Mouse (Mus musculus): ENCODE data around the gene Zbed6. TPM values are rescaled to one million over a fixed set of nuclear protein-coding genes. Genes with fewer than 3 reads are reported as not detected.
"Not testable (repeated sequence)": the region's sequence is repeated elsewhere in the genome, so short reads cannot be mapped to it uniquely, and the experiment has no call there.

Gene Zbed6
- 8.4 and 11.4 TPM in 2 replicates for polyA plus RNA-seq (2012; rRNA removed)
- not detected in 2 replicates for polyA plus RNA-seq (2014; fragmentation: Nextera tagmentation; extraction: Ambion mirVana)

GRCm38 (mm10) chr1:133660466-133661202, at the start of gene Zbed6:
Gene Zbed6, minus strand, starts transcription at chr1:133660885.
- peaks cover 33% of the 10 kb centered on the region for H3K36me3 ChIP-seq (ENCODE audit: control insufficient read depth, insufficient read depth, low read length)
- H3K4me2 ChIP-seq (replicated peaks; ENCODE audit: low read depth, low read length, severe bottlenecking) = peak within 1 kb of the TSS; percentile 48
- DNase-seq (ENCODE audit: low spot score) (peak; percentile 65), ATAC-seq (ENCODE audit: low FRiP score, low read depth) (peak; percentile 76)
- WGBS = 1% methylated on average over 34 of the region's 41 CpGs
- peak within 1 kb of the TSS; percentile 96 for H3K27ac ChIP-seq (replicated peaks; ENCODE audit: low read depth, low read length)
- peak within 1 kb of the TSS; percentile 87 for H3K9ac ChIP-seq (ENCODE audit: low read depth, low read length, severe bottlenecking)
- no peaks in the 10 kb centered on the region for H3K9me3 ChIP-seq (ENCODE audit: control insufficient read depth, low read length)
- no peak for TF ChIP-seq POLR2A (IDR thresholded peaks at IDR 0.05; ENCODE audit: borderline replicate concordance, extremely low read depth, insufficient read depth, insufficient read length)
- peaks cover 36% of the 10 kb centered on the region for H3K4me1 ChIP-seq (ENCODE audit: control insufficient read depth, insufficient read depth, low read length)
- peak within 1 kb of the TSS; percentile 67 for H3K4me3 ChIP-seq (replicated peaks; ENCODE audit: low read length)
- H3K27me3 ChIP-seq (ENCODE audit: control insufficient read depth, insufficient read depth, low read length) = no peaks in the 10 kb centered on the region

GRCm38 (mm10) chr1:133709292-133709691, 48.6 kb upstream of the Zbed6 start:
- Histone ChIP-seq H3K9me3 (ENCODE audit: control insufficient read depth, low read length) (no peaks in the 10 kb centered on the region), H3K4me2 (replicated peaks; ENCODE audit: low read depth, low read length, severe bottlenecking) (no peak overlapping the region), H3K4me1 (ENCODE audit: control insufficient read depth, insufficient read depth, low read length) (peaks cover 20% of the 10 kb centered on the region), H3K36me3 (ENCODE audit: control insufficient read depth, insufficient read depth, low read length) (peaks cover 17% of the 10 kb centered on the region), H3K27ac (replicated peaks; ENCODE audit: low read depth, low read length) (no peak overlapping the region), H3K9ac (ENCODE audit: low read depth, low read length, severe bottlenecking) (no peak overlapping the region), H3K4me3 (replicated peaks; ENCODE audit: low read length) (no peak overlapping the region), H3K27me3 (ENCODE audit: control insufficient read depth, insufficient read depth, low read length) (no peaks in the 10 kb centered on the region)
- 37% methylated on average over 3 of the region's 3 CpGs for WGBS
- no peak for DNase-seq (ENCODE audit: low spot score)
- TF ChIP-seq POLR2A (IDR thresholded peaks at IDR 0.05; ENCODE audit: borderline replicate concordance, extremely low read depth, insufficient read depth, insufficient read length) = no peak
- ATAC-seq (ENCODE audit: low FRiP score, low read depth) = peak; percentile 48; the same call in 1 of the 2 replicates

DNA sequence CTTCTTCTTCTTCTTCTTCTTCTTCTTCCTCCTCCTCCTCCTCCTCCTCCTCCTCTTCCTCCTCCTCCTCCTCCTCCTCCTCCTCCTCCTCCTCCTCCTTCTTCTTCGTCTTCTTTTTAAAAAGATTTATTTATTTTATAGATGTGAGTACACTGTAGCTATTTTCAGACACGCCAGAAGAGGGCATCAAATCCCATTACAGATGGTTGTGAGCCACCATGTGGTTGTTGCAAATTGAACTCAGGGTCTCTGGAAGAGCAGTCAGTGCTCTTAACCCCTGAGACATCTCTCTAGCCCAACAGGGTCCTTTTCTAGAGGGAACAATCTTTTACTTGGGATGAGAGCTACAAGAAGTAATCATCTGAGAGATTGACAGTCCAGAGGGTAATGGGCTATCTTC, 41.1 kb upstream of the Zbed6 start:
- not testable (repeated sequence) for H3K4me3 ChIP-seq (replicated peaks; ENCODE audit: low read length); H3K9me3 ChIP-seq (ENCODE audit: control insufficient read depth, low read length); H3K27me3 ChIP-seq (ENCODE audit: control insufficient read depth, insufficient read depth, low read length); H3K4me1 ChIP-seq (ENCODE audit: control insufficient read depth, insufficient read depth, low read length); ATAC-seq (ENCODE audit: low FRiP score, low read depth); H3K9ac ChIP-seq (ENCODE audit: low read depth, low read length, severe bottlenecking); H3K4me2 ChIP-seq (replicated peaks; ENCODE audit: low read depth, low read length, severe bottlenecking); H3K27ac ChIP-seq (replicated peaks; ENCODE audit: low read depth, low read length); DNase-seq (ENCODE audit: low spot score)
- H3K36me3 ChIP-seq (ENCODE audit: control insufficient read depth, insufficient read depth, low read length) = peaks cover 15% of the 10 kb centered on the region
- WGBS = 6% methylated on average over 2 of the region's 2 CpGs

DNA sequence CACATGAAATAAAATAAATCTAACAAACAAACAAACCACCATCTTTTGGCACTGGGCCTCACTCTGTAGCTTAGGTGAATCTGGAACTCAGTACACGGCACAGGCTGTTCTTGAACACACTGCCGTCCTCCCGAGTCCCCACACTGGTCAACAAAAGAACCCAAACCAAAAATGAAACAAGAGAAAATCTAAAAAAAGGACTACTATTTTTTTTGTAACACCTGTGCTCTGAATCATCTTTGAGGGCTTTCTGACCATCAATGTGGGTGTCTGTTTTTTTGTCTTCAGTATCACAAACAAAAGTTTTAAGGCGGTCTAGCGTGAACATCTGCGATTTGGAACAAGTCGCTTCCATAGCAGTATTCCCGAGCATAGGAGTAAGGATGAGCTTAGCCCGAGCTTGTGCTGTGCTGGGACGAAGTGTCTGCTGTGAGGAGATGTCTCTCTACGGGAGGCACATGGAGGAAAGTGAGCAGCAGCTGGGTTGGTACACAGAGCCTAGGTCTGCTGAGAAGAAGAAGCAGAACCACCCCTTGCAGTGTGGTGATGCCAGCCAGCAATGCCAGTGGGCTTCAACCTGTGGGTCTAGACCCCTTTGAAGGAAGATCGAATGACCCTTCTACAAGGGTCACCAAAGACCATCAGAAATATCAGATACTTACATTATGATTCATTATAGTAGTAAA, 37.4 kb upstream of the Zbed6 start:
- Histone ChIP-seq H3K4me1 (ENCODE audit: control insufficient read depth, insufficient read depth, low read length) (peaks cover 31% of the 10 kb centered on the region), H3K36me3 (ENCODE audit: control insufficient read depth, insufficient read depth, low read length) (no peaks in the 10 kb centered on the region), H3K4me2 (replicated peaks; ENCODE audit: low read depth, low read length, severe bottlenecking) (no peak overlapping the region), H3K27me3 (ENCODE audit: control insufficient read depth, insufficient read depth, low read length) (no peaks in the 10 kb centered on the region), H3K9ac (ENCODE audit: low read depth, low read length, severe bottlenecking) (no peak overlapping the region), H3K4me3 (replicated peaks; ENCODE audit: low read length) (no peak overlapping the region), H3K9me3 (ENCODE audit: control insufficient read depth, low read length) (no peaks in the 10 kb centered on the region), H3K27ac (replicated peaks; ENCODE audit: low read depth, low read length) (no peak overlapping the region)
- DNase-seq (ENCODE audit: low spot score) (no peak), ATAC-seq (ENCODE audit: low FRiP score, low read depth) (no peak)
- TF ChIP-seq POLR2A (IDR thresholded peaks at IDR 0.05; ENCODE audit: borderline replicate concordance, extremely low read depth, insufficient read depth, insufficient read length) = no peak
- WGBS = 93% methylated on average over 12 of the region's 12 CpGs

DNA sequence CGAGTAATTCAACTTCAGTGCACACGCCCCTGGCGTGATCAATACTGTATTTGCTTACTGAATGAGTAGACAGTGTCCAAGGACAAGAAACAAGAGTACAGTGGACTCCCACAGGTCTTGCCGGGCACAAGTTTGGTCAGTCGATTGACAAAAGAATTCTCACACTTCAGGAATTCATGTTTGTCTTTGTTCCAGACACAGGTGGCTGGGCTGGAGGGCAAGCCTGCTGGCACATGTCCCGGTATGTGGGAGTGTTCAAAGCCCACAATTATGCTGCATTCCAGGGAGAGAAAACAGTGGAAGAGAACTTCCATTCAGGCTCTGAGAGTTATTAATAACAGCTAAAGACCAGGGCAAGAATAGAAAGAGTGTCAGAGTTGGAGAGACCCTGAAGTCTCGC, 35.2 kb upstream of the Zbed6 start:
- peak; percentile 77 for DNase-seq (ENCODE audit: low spot score)
- Histone ChIP-seq H3K9me3 (ENCODE audit: control insufficient read depth, low read length) (no peaks in the 10 kb centered on the region), H3K27me3 (ENCODE audit: control insufficient read depth, insufficient read depth, low read length) (no peaks in the 10 kb centered on the region), H3K4me3 (replicated peaks; ENCODE audit: low read length) (no peak overlapping the region), H3K36me3 (ENCODE audit: control insufficient read depth, insufficient read depth, low read length) (no peaks in the 10 kb centered on the region), H3K4me1 (ENCODE audit: control insufficient read depth, insufficient read depth, low read length) (peaks cover 31% of the 10 kb centered on the region), H3K9ac (ENCODE audit: low read depth, low read length, severe bottlenecking) (no peak overlapping the region), H3K27ac (replicated peaks; ENCODE audit: low read depth, low read length) (peak overlapping the region; percentile 56), H3K4me2 (replicated peaks; ENCODE audit: low read depth, low read length, severe bottlenecking) (no peak overlapping the region)
- no peak for TF ChIP-seq POLR2A (IDR thresholded peaks at IDR 0.05; ENCODE audit: borderline replicate concordance, extremely low read depth, insufficient read depth, insufficient read length)
- 25% methylated on average over 7 of the region's 7 CpGs for WGBS
- peak; percentile 47 for ATAC-seq (ENCODE audit: low FRiP score, low read depth)

Data from limb, embryonic 14.5 days (tissue).